Mouse (Mus musculus) ES-Bruce4 (cell line): ENCODE results near the gene Prkcq.

Source experiments
- CTCF ChIP-seq: IDR thresholded peaks from one replicate; pipeline ENCODE4 v1.8.1; 2011; ENCODE audit warnings: low read depth, low read length
- EP300 ChIP-seq: IDR thresholded peaks from 2 replicates; pipeline ENCODE4 v1.6.1; 2011; ENCODE audit warnings: low read depth, low read length; ENCODE audit not compliant: insufficient read depth
- POLR2A ChIP-seq: IDR thresholded peaks from one replicate; pipeline ENCODE4 v1.8.1; 2011; ENCODE audit warnings: low read length; ENCODE audit not compliant: insufficient read depth

- TF ChIP-seq CTCF (no peak), POLR2A (no peak), EP300 (no peak)
These were observed 60.1 kb downstream of the Prkcq start for GRCm38 (mm10) chr2:11231988-11232387.
